Mouse (Mus musculus) heart, postnatal 25 days (tissue): ENCODE measurements around the gene Csmd2. TPM values are rescaled to one million over a fixed set of nuclear protein-coding genes. Genes with fewer than 3 reads are reported as not detected.
"Not testable (repeated sequence)": the region's sequence is repeated elsewhere in the genome, so short reads cannot be mapped to it uniquely, and the experiment has no call there.

Experiments
- DNase-seq: peaks from one replicate; pipeline ENCODE4 v3.0.0; 2022; ENCODE audit warnings: low spot score
- intact Hi-C: fragments of 180-260 bp; cut with DNase I; formaldehyde crosslinking; loops from one replicate; pipeline ENCODE4 v1.15.1; 2025
- total RNA-seq, 2 experiments: library from RNA; stranded (reverse); gene quantifications; 2 replicates each; pipeline ENCODE4 v1.2.3; 2021

Csmd2 gene
- total RNA-seq, 2 experiments from 2014 or later, result 0.03 to 0.06 TPM

- no peak for DNase-seq
- intact Hi-C loops, result no loop called here
Observed at GRCm38 (mm10) chr4:128448831-128449431, 461.3 kb downstream of the Csmd2 start.

GRCm38 (mm10) chr4:128450137-128450536 lies 462.5 kb downstream of the Csmd2 start:
- intact Hi-C loops, result no loop called here
- DNase-seq, result no peak

GRCm38 (mm10) chr4:128450974-128451373 lies 463.3 kb downstream of the Csmd2 start:
- intact Hi-C loops, result no loop called here
- DNase-seq, result no peak

- intact Hi-C loops, result no loop called here
- no peak for DNase-seq
Observed at GRCm38 (mm10) chr4:128451383-128451794, 463.7 kb downstream of the Csmd2 start.

GRCm38 (mm10) chr4:128466708-128467107 lies 479.1 kb downstream of the Csmd2 start:
- DNase-seq, result no peak
- intact Hi-C loops, result no loop called here

GRCm38 (mm10) chr4:128468040-128468439 lies 480.4 kb downstream of the Csmd2 start:
- DNase-seq, result no peak
- intact Hi-C loops, result no loop called here

- intact Hi-C loops, result no loop called here
- DNase-seq, result no peak
Observed at GRCm38 (mm10) chr4:128476249-128476648, 488.6 kb downstream of the Csmd2 start.

GRCm38 (mm10) chr4:128483891-128484290 lies 496.2 kb downstream of the Csmd2 start:
- no peak for DNase-seq
- intact Hi-C loops, result no loop called here

GRCm38 (mm10) chr4:128484679-128485078 lies 497.0 kb downstream of the Csmd2 start:
- no peak for DNase-seq
- intact Hi-C loops, result no loop called here

GRCm38 (mm10) chr4:128489521-128490100 lies 502.0 kb downstream of the Csmd2 start:
- intact Hi-C loops, result no loop called here

GRCm38 (mm10) chr4:128492055-128492454 lies 504.4 kb downstream of the Csmd2 start:
- intact Hi-C loops, result no loop called here
- no peak for DNase-seq

More at GRCm38 (mm10) chr4:128489521-128490100, 502.0 kb downstream of the Csmd2 start:
- DNase-seq, result no peak

- no peak for DNase-seq
- intact Hi-C loops, result no loop called here
Observed at GRCm38 (mm10) chr4:128499980-128500379, 512.3 kb downstream of the Csmd2 start.

GRCm38 (mm10) chr4:128506878-128507277 lies 519.2 kb downstream of the Csmd2 start:
- intact Hi-C loops, result no loop called here
- DNase-seq, result no peak

GRCm38 (mm10) chr4:128509885-128510284 lies 522.2 kb downstream of the Csmd2 start:
- intact Hi-C loops, result no loop called here
- DNase-seq, result no peak

GRCm38 (mm10) chr4:128514496-128514895 lies 526.8 kb downstream of the Csmd2 start:
- no peak for DNase-seq
- intact Hi-C loops, result no loop called here

- no peak for DNase-seq
- intact Hi-C loops, result no loop called here
Observed at GRCm38 (mm10) chr4:128521276-128521675, 533.6 kb downstream of the Csmd2 start.

GRCm38 (mm10) chr4:128543378-128543777 lies 555.7 kb downstream of the Csmd2 start:
- intact Hi-C loops, result loop anchor here (10.0 kb wide), 1 partner anchor 1179 kb away; no protein-coding TSS in a partner anchor

GRCm38 (mm10) chr4:128543956-128544486 lies 556.4 kb downstream of the Csmd2 start:
- DNase-seq, result not testable (repeated sequence)
- intact Hi-C loops, result loop anchor here (10.0 kb wide), 1 partner anchor 1179 kb away; no protein-coding TSS in a partner anchor

More at GRCm38 (mm10) chr4:128543378-128543777, 555.7 kb downstream of the Csmd2 start:
- no peak for DNase-seq

GRCm38 (mm10) chr4:128550756-128551155 lies 563.1 kb downstream of the Csmd2 start:
- intact Hi-C loops, result no loop called here
- no peak for DNase-seq

GRCm38 (mm10) chr4:128554198-128554597 lies 566.5 kb downstream of the Csmd2 start:
- intact Hi-C loops, result no loop called here
- no peak for DNase-seq

- DNase-seq, result no peak
- intact Hi-C loops, result no loop called here
Observed at GRCm38 (mm10) chr4:128560327-128560726, 572.7 kb downstream of the Csmd2 start.
